Mouse (Mus musculus) neural tube, embryonic 13.5 days (tissue): ENCODE data around the gene Kcnh2. TPM values are rescaled to one million over a fixed set of nuclear protein-coding genes. Genes with fewer than 3 reads are reported as not detected.

ENCODE experiments used
- polyA plus RNA-seq: library from polyadenylated mRNA; unstranded; fragments of >200 nt; fragmentation: Nextera tagmentation; extraction: Ambion mirVana; gene quantifications from 2 replicates; pipeline ENCODE4 v1.2.1, GENCODE M21; 2015

Gene Kcnh2
- polyA plus RNA-seq, 1 experiment from 2014 or later: 15.5 TPM

Other genes with a start within 250 kb of the Kcnh2 start
- 14.1 and 16.6 TPM in 2 replicates for gene Nupl2, start 186.6 kb downstream of the Kcnh2 start, polyA plus RNA-seq
- gene Nos3, start 13.2 kb upstream of the Kcnh2 start, polyA plus RNA-seq: 9.3 and 9.6 TPM in 2 replicates
- 1.1 TPM in 2 replicates for gene Atg9b, start 40.5 kb upstream of the Kcnh2 start, polyA plus RNA-seq
- 46.7 and 47.4 TPM in 2 replicates for gene Abcb8, start 42.1 kb upstream of the Kcnh2 start, polyA plus RNA-seq
- 1.8 and 3.0 TPM in 2 replicates for gene Asic3, start 61.8 kb upstream of the Kcnh2 start, polyA plus RNA-seq
- gene Cdk5, start 71.9 kb upstream of the Kcnh2 start, polyA plus RNA-seq: 93.2 and 102 TPM in 2 replicates
- 18.5 and 24.6 TPM in 2 replicates for gene Slc4a2, start 72.2 kb upstream of the Kcnh2 start, polyA plus RNA-seq
- gene Fastk, start 93.7 kb upstream of the Kcnh2 start, polyA plus RNA-seq: 89.4 and 102 TPM in 2 replicates
- gene Tmub1, start 96.2 kb upstream of the Kcnh2 start, polyA plus RNA-seq: 51.2 TPM in 2 replicates
- gene Agap3, start 100.6 kb upstream of the Kcnh2 start, polyA plus RNA-seq: 64.6 and 80.9 TPM in 2 replicates
- 11.2 and 16.1 TPM in 2 replicates for gene Gbx1, start 175.6 kb upstream of the Kcnh2 start, polyA plus RNA-seq
- gene Asb10, start 189.4 kb upstream of the Kcnh2 start, polyA plus RNA-seq: 0.15 and 0.25 TPM in 2 replicates
- gene 4931409K22Rik, start 205.2 kb upstream of the Kcnh2 start, polyA plus RNA-seq: 0.08 and 0.17 TPM in 2 replicates
- gene Abcf2, start 225.9 kb upstream of the Kcnh2 start, polyA plus RNA-seq: 91.2 and 99.1 TPM in 2 replicates
- 19.1 and 19.9 TPM in 2 replicates for gene Chpf2, start 235.1 kb upstream of the Kcnh2 start, polyA plus RNA-seq